Mouse (Mus musculus) kidney, postnatal 0 days (tissue): Measurements from ENCODE around the gene Hsd17b11. TPM values are rescaled to one million over a fixed set of nuclear protein-coding genes. Genes with fewer than 3 reads are reported as not detected.

Experiments used
- ATAC-seq: fragments of 200-750 bp; cut with Nextera tagmentation; replicated peaks from 2 replicates; pipeline ENCODE4 v1.8.0; 2017; ENCODE audit warnings: low read depth, moderate number of reproducible peaks, moderate TSS enrichment, moderate library complexity; ENCODE audit not compliant: low FRiP score
- DNase-seq: peaks from one replicate; pipeline ENCODE4 v3.0.0-alpha.2; 2016; ENCODE audit warnings: low spot score
- H3K27ac ChIP-seq: fragments of 300-500 bp; sonication (generic); 2 replicates; pipeline ENCODE4 v1.5.1; 2014; ENCODE audit warnings: mild to moderate bottlenecking
- H3K27me3 ChIP-seq: fragments of 300-500 bp; sonication (generic); 2 replicates; pipeline ENCODE4 v1.6.1; 2014; ENCODE audit warnings: low read length, mixed read lengths; ENCODE audit not compliant: insufficient read depth
- H3K36me3 ChIP-seq: fragments of 300-500 bp; sonication (generic); 2 replicates; pipeline ENCODE4 v1.6.1; 2014; ENCODE audit warnings: low read length, mixed read lengths; ENCODE audit not compliant: insufficient read depth
- H3K4me1 ChIP-seq: fragments of 300-500 bp; sonication (generic); replicated peaks from 2 replicates; pipeline ENCODE4 v1.6.1; 2014; ENCODE audit warnings: antibody characterized with exemption, low read length, mixed read lengths; ENCODE audit not compliant: insufficient read depth
- H3K4me2 ChIP-seq: fragments of 300-500 bp; sonication (generic); 2 replicates; pipeline ENCODE4 v1.6.1; 2014; ENCODE audit warnings: mild to moderate bottlenecking, low read length, moderate library complexity, mixed read lengths
- H3K4me3 ChIP-seq: fragments of 300-500 bp; sonication (generic); replicated peaks from 2 replicates; pipeline ENCODE4 v1.5.1; 2014; ENCODE audit warnings: low read depth, low read length
- H3K9ac ChIP-seq: fragments of 300-500 bp; sonication (generic); 2 replicates; pipeline ENCODE4 v1.6.1; 2014; ENCODE audit warnings: low read depth, low read length
- H3K9me3 ChIP-seq: fragments of 300-500 bp; sonication (generic); replicated peaks from 2 replicates; pipeline ENCODE4 v1.6.1; 2016; ENCODE audit warnings: low read length, inconsistent platforms, mixed read lengths
- CTCF ChIP-seq: IDR thresholded peaks from 2 replicates; pipeline ENCODE4 v1.5.1; 2016; ENCODE audit warnings: antibody characterized with exemption, low read depth, mild to moderate bottlenecking, moderate library complexity
- WGBS: fragments of 180-500 bp; shearing (Covaris S2); extraction: QIAGEN DNeasy Blood & Tissue Kit; methylation state at CpG from one replicate; pipeline ENCODE4 v1.1.7; 2014; 5-methylcytosine and 5-hydroxymethylcytosine counted together
- polyA plus RNA-seq: library from polyadenylated mRNA; unstranded; fragments of >200 nt; fragmentation: Nextera tagmentation; extraction: Ambion mirVana; gene quantifications from 2 replicates; pipeline ENCODE4 v1.2.1, GENCODE M21; 2015

The Hsd17b11 gene
- 12.3 and 12.4 TPM in 2 replicates for polyA plus RNA-seq

DNA sequence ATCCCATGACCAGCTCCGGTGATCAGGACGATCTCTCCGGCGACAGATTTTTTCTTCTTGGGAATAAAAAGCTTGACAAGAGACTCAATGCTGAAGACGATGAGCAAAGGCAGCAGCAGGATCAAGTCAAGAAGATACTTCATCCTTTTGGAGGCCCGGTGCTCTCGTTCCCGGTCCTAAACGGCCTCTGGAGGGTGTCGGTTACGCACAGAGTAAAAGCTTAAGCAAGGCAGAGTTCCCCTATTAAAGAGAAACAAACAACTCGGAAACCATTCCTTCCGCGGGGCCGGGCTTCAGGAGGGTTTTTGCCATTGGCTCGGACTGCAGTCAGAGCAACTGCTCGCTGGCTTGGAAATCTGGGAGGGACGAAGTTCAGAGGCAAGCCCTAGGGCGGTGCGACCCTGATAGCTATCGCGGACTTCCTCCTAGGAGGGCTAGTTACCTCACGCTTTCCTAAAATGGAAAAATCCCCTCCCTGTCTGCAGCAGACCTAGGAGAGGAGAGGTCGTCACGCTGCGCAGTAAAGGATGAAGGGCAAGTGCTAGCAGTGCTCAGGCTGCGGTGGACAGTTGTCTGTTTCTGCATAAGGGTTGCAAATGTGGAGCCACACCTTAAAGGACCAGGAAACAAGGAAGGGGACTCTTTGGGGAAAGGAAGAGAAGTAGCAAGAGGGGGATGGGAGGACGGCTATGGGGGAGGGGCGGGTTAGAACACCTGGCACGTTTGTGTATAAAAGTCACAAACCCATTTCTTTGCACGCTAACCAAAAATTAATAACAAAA, at the start of gene Hsd17b11:
Gene Hsd17b11, minus strand, starts transcription at position 323 of the 782 bp plus-strand sequence.
- Histone ChIP-seq H3K36me3 (peaks cover 13% of the 10 kb centered on the region), H3K4me1 (peaks cover 6% of the 10 kb centered on the region; the same call in 1 of the 2 replicates), H3K27me3 (no peaks in the 10 kb centered on the region), H3K4me3 (peak within 1 kb of the TSS; percentile 65), H3K9me3 (no peaks in the 10 kb centered on the region), H3K27ac (peak within 1 kb of the TSS; percentile 95), H3K9ac (peak within 1 kb of the TSS; percentile 72), H3K4me2 (peak within 1 kb of the TSS; percentile 75)
- peak; percentile 97 for DNase-seq
- TF ChIP-seq CTCF, result peak; percentile 1; the same call in 1 of the 2 replicates
- 0% methylated on average over 31 of the region's 31 CpGs for WGBS
- ATAC-seq, result peak; percentile 95

DNA sequence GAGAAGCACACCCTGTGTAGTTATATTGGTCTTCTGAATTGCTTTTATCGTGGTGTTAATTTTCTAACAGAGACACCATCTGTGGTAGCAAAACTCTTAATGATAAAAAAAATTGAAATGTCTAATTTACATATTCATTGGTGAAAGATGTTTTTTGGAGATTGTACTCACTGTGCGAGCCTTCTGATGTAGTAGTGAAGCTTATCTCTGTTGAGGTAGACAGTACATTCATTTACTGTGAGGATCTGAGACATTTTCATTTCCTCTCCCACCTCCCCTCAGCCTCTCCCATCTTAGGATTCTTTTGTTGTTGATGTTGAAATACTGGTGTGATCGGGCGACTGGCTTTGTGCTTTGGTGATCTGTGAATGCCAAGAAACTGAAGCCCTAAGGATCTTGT, 49.3 kb upstream of the Hsd17b11 start:
- ATAC-seq (no peak), DNase-seq (no peak)
- H3K4me1 ChIP-seq, result 0 out of 2 replicates have a peak, but pooled peaks cover 3% of the 10 kb centered on the region
- H3K9ac ChIP-seq, result no peak overlapping the region
- H3K9me3 ChIP-seq, result no peaks in the 10 kb centered on the region
- H3K27ac ChIP-seq, result no peak overlapping the region
- no peak overlapping the region for H3K4me3 ChIP-seq
- no peaks in the 10 kb centered on the region for H3K36me3 ChIP-seq
- H3K4me2 ChIP-seq, result no peak overlapping the region
- TF ChIP-seq CTCF, result no peak
- H3K27me3 ChIP-seq, result no peaks in the 10 kb centered on the region
- 71% methylated on average over 4 of the region's 4 CpGs for WGBS

- no peaks in the 10 kb centered on the region for H3K27me3 ChIP-seq
- 87% methylated on average over 7 of the region's 7 CpGs for WGBS
- DNase-seq, result peak; percentile 44
- 0 out of 2 replicates have a peak, but pooled peaks cover 3% of the 10 kb centered on the region for H3K4me1 ChIP-seq
- H3K27ac ChIP-seq, result no peak overlapping the region
- no peak for ATAC-seq
- TF ChIP-seq CTCF, result peak; percentile 69
- no peak overlapping the region for H3K4me2 ChIP-seq
- no peaks in the 10 kb centered on the region for H3K9me3 ChIP-seq
- no peak overlapping the region for H3K4me3 ChIP-seq
- H3K36me3 ChIP-seq, result peaks cover 8% of the 10 kb centered on the region
- no peak overlapping the region for H3K9ac ChIP-seq
Observed at GRCm38 (mm10) chr5:104068751-104069150, 47.0 kb upstream of the Hsd17b11 start.

- WGBS, result 92% methylated on average over 11 of the region's 11 CpGs
- H3K36me3 ChIP-seq, result peaks cover 31% of the 10 kb centered on the region
- no peak overlapping the region for H3K4me2 ChIP-seq
- no peak overlapping the region for H3K4me3 ChIP-seq
- no peaks in the 10 kb centered on the region for H3K27me3 ChIP-seq
- no peaks in the 10 kb centered on the region for H3K4me1 ChIP-seq
- no peak for TF ChIP-seq CTCF
- ATAC-seq (no peak), DNase-seq (no peak)
- H3K27ac ChIP-seq, result no peak overlapping the region
- H3K9ac ChIP-seq, result no peak overlapping the region
- H3K9me3 ChIP-seq, result no peaks in the 10 kb centered on the region
Observed at GRCm38 (mm10) chr5:104062773-104063551, 41.2 kb upstream of the Hsd17b11 start.

DNA sequence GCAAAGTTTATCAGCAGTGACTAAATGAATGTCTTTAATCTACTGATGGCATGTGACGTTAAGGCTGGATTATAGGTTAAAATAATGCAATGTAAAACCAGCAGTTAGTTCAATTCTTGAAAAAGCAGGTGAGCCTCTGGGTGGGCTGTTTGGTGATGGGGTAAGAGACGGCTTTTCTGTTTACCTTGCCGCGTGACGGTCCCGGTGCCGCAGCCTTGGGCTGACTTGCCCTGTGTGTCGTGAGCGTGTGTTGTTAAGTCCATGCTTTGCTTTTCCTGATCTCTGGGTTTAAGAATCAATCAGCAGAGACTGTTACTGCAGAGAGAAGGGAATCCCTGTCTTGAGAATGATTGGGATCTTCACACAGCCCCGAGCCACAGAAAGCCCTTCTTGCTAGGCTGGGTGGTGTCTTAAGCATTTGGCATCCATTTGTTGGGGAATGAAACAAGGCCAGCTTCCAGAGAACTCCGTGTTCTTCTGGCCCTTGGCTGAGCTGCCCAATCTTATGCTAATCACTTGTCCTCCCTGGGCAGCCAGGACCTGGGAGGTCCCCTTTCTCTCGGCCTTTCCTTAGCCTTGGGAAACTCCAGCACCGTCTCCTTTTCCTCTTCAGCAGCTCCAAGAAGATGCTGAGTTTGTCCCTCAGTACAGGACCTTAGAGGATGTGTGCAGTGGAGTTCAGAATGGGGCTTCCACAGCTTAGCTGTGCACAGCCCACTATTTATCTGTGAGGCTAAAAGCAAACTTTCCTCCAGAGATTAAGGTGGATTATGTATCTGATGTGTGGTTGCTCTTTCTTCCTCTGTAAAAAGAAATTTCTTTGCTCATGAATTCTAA, 40.4 kb upstream of the Hsd17b11 start:
- 91% methylated on average over 13 of the region's 13 CpGs for WGBS
- Histone ChIP-seq H3K27ac (no peak overlapping the region), H3K4me2 (no peak overlapping the region), H3K27me3 (no peaks in the 10 kb centered on the region), H3K4me3 (no peak overlapping the region), H3K9me3 (no peaks in the 10 kb centered on the region), H3K4me1 (no peaks in the 10 kb centered on the region), H3K9ac (no peak overlapping the region), H3K36me3 (peaks cover 31% of the 10 kb centered on the region)
- DNase-seq (no peak), ATAC-seq (no peak)
- no peak for TF ChIP-seq CTCF

DNA sequence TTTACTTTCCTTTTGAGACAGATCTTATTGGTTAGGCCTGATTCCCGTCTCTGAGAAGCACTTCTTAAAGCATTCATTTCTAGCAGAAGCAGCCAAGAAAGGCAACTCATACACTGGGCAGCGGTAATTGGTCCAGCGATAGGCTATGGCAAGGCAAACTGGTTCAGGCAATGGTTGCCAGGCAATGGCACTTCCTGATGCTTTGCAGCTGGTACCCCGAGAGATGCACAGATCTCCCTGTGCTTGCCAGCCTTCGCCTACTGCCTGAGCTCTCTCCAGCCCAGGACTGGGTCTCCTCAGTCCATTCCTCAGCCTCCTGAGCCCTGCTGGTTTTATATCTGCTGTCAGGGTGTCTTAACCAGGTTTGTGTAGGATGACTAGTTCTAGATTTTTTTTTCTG, 38.7 kb upstream of the Hsd17b11 start:
- Histone ChIP-seq H3K27ac (no peak overlapping the region), H3K9ac (no peak overlapping the region), H3K4me1 (no peaks in the 10 kb centered on the region), H3K36me3 (peaks cover 31% of the 10 kb centered on the region), H3K27me3 (no peaks in the 10 kb centered on the region), H3K4me2 (no peak overlapping the region), H3K4me3 (no peak overlapping the region), H3K9me3 (no peaks in the 10 kb centered on the region)
- 80% methylated on average over 5 of the region's 5 CpGs for WGBS
- no peak for DNase-seq
- ATAC-seq, result no peak
- no peak for TF ChIP-seq CTCF
